Mouse (Mus musculus) stomach, postnatal 0 days (tissue): ENCODE measurements at regions not wholly inside any gene's neighbourhood (a gene's known extent, or its start where the extent isn't known, plus 50 kb on each side); places are given as distances from the start of the nearest gene placed in this dataset.

Experiments
- ATAC-seq: fragments of 200-750 bp; cut with Nextera tagmentation; 2 replicates; pipeline ENCODE4 v1.8.0; 2017; ENCODE audit not compliant: low FRiP score, low TSS enrichment
- DNase-seq: peaks from one replicate; pipeline ENCODE4 v3.0.0-alpha.2; 2016; ENCODE audit warnings: low spot score
- H3K27ac ChIP-seq: fragments of 300-500 bp; sonication (generic); replicated peaks from 2 replicates; pipeline ENCODE4 v1.5.1; 2014; ENCODE audit warnings: mild to moderate bottlenecking, control low read depth
- H3K27me3 ChIP-seq: fragments of 300-500 bp; sonication (generic); 2 replicates; pipeline ENCODE4 v1.6.1; 2014; ENCODE audit warnings: low read length; ENCODE audit not compliant: control insufficient read depth, insufficient read depth
- H3K36me3 ChIP-seq: fragments of 300-500 bp; sonication (generic); 2 replicates; pipeline ENCODE4 v1.6.1; 2014; ENCODE audit warnings: low read length, mixed read lengths; ENCODE audit not compliant: control insufficient read depth, insufficient read depth
- H3K4me1 ChIP-seq: fragments of 300-500 bp; sonication (generic); replicated peaks from 2 replicates; pipeline ENCODE4 v1.6.1; 2014; ENCODE audit warnings: antibody characterized with exemption; ENCODE audit not compliant: control insufficient read depth, insufficient read depth
- H3K4me2 ChIP-seq: fragments of 300-500 bp; sonication (generic); replicated peaks from 2 replicates; pipeline ENCODE4 v1.6.1; 2014; ENCODE audit warnings: low read depth, mild to moderate bottlenecking, control low read depth, moderate library complexity
- H3K4me3 ChIP-seq: fragments of 300-500 bp; sonication (generic); 2 replicates; pipeline ENCODE4 v1.5.1; 2014; ENCODE audit warnings: low read depth, low read length, control low read depth
- H3K9ac ChIP-seq: fragments of 300-500 bp; sonication (generic); 2 replicates; pipeline ENCODE4 v1.6.1; 2014; ENCODE audit warnings: mild to moderate bottlenecking, low read length, control low read depth, mixed read lengths
- H3K9me3 ChIP-seq: fragments of 300-500 bp; sonication (generic); 2 replicates; pipeline ENCODE4 v1.6.1; 2016; ENCODE audit warnings: low read length; ENCODE audit not compliant: control insufficient read depth
- CTCF ChIP-seq: IDR thresholded peaks from 2 replicates; pipeline ENCODE4 v1.5.1; 2016; ENCODE audit warnings: antibody characterized with exemption, low read depth, mild to moderate bottlenecking, moderate library complexity
- EP300 ChIP-seq: optimal IDR thresholded peaks from 2 replicates; pipeline ENCODE3; 2016; ENCODE audit warnings: antibody characterized with exemption
- WGBS: fragments of 180-500 bp; shearing (Covaris S2); extraction: QIAGEN DNeasy Blood & Tissue Kit; methylation state at CpG from one replicate; pipeline ENCODE4 v1.1.7; 2014; 5-methylcytosine and 5-hydroxymethylcytosine counted together

DNA sequence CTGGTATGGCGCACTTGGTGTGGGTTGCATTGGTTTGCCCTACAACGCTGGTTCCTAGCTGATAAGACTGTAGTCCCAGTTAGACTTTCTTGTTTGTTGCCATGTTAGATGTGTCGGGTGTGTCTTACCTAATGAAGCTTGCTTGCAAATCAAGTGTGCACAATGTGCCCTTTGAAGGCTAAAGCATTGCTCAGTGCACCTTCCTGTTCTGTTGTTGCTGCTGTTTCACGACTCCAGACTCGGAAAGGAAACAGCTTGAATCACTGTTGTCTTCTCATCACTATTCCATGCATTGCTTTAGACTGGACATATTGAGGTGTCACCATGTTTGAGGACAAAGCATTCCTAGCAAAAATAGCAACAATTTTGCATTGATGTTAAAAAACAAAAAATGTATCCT lies 185.1 kb upstream of the Gm11146 start:
- TF ChIP-seq CTCF (no peak), EP300 (no peak)
- H3K36me3 ChIP-seq, result no peaks in the 10 kb centered on the region
- H3K9ac ChIP-seq, result no peak overlapping the region
- no peak overlapping the region for H3K4me2 ChIP-seq
- no peak overlapping the region for H3K27ac ChIP-seq
- H3K4me3 ChIP-seq, result no peak overlapping the region
- H3K4me1 ChIP-seq, result no peaks in the 10 kb centered on the region
- no peak for ATAC-seq
- H3K9me3 ChIP-seq, result no peaks in the 10 kb centered on the region
- DNase-seq, result no peak
- WGBS, result 81% methylated on average over 5 of the region's 5 CpGs
- no peaks in the 10 kb centered on the region for H3K27me3 ChIP-seq

GRCm38 (mm10) chr16:77779019-77779418 lies 177.1 kb upstream of the Gm11146 start:
- Histone ChIP-seq H3K36me3 (no peaks in the 10 kb centered on the region), H3K27me3 (no peaks in the 10 kb centered on the region), H3K4me2 (no peak overlapping the region), H3K9me3 (no peaks in the 10 kb centered on the region), H3K9ac (no peak overlapping the region), H3K4me1 (no peaks in the 10 kb centered on the region), H3K27ac (no peak overlapping the region), H3K4me3 (no peak overlapping the region)
- no peak for DNase-seq
- 13% methylated on average over 1 of the region's 1 CpGs for WGBS
- TF ChIP-seq CTCF (no peak), EP300 (no peak)
- no peak for ATAC-seq

DNA sequence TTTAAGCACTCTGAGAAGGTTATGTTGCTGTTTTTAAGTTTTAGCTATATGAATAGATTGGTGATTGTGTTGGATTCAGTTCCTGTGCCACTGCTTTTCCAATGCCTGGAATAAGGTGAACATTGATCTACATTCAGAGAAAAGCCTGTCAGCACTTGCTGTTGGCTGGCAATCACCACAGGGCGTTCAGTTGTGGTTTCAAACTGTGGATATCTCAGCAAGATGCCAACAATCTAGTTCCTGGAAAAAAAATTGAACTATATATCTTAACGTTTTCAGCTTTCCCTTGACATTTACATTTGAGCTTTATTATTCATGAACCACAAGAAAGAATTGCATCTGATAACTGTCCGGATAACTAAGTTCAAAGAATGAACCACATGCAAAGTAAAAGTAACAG lies 170.2 kb upstream of the Gm11146 start:
- Histone ChIP-seq H3K36me3 (no peaks in the 10 kb centered on the region), H3K4me3 (no peak overlapping the region), H3K27me3 (no peaks in the 10 kb centered on the region), H3K4me1 (no peaks in the 10 kb centered on the region), H3K9me3 (no peaks in the 10 kb centered on the region), H3K27ac (no peak overlapping the region), H3K4me2 (no peak overlapping the region), H3K9ac (no peak overlapping the region)
- no peak for DNase-seq
- no peak for ATAC-seq
- TF ChIP-seq CTCF, result no peak
- no peak for TF ChIP-seq EP300
- WGBS, result 59% methylated on average over 3 of the region's 3 CpGs

GRCm38 (mm10) chr16:77760926-77761347 lies 159.0 kb upstream of the Gm11146 start:
- ATAC-seq (no peak), DNase-seq (no peak)
- Histone ChIP-seq H3K36me3 (no peaks in the 10 kb centered on the region), H3K9ac (no peak overlapping the region), H3K27ac (no peak overlapping the region), H3K27me3 (no peaks in the 10 kb centered on the region), H3K4me3 (no peak overlapping the region), H3K9me3 (no peaks in the 10 kb centered on the region), H3K4me1 (no peaks in the 10 kb centered on the region), H3K4me2 (no peak overlapping the region)
- TF ChIP-seq CTCF, result no peak
- TF ChIP-seq EP300, result no peak
- 30% methylated on average over 4 of the region's 4 CpGs for WGBS

- no peaks in the 10 kb centered on the region for H3K9me3 ChIP-seq
- no peaks in the 10 kb centered on the region for H3K36me3 ChIP-seq
- no peaks in the 10 kb centered on the region for H3K27me3 ChIP-seq
- H3K4me1 ChIP-seq, result no peaks in the 10 kb centered on the region
- H3K9ac ChIP-seq, result no peak overlapping the region
- H3K4me3 ChIP-seq, result no peak overlapping the region
- ATAC-seq (no peak), DNase-seq (no peak)
- TF ChIP-seq EP300 (no peak), CTCF (no peak)
- no peak overlapping the region for H3K27ac ChIP-seq
- no peak overlapping the region for H3K4me2 ChIP-seq
- 53% methylated on average over 4 of the region's 4 CpGs for WGBS
Observed at GRCm38 (mm10) chr16:77760479-77760878, 158.6 kb upstream of the Gm11146 start.

GRCm38 (mm10) chr16:77759997-77760396 lies 158.1 kb upstream of the Gm11146 start:
- H3K27ac ChIP-seq, result no peak overlapping the region
- no peak overlapping the region for H3K9ac ChIP-seq
- no peaks in the 10 kb centered on the region for H3K36me3 ChIP-seq
- WGBS, result 46% methylated on average over 10 of the region's 10 CpGs
- ATAC-seq (no peak), DNase-seq (no peak)
- H3K9me3 ChIP-seq, result no peaks in the 10 kb centered on the region
- no peak overlapping the region for H3K4me2 ChIP-seq
- no peak overlapping the region for H3K4me3 ChIP-seq
- H3K4me1 ChIP-seq, result no peaks in the 10 kb centered on the region
- TF ChIP-seq CTCF, result no peak
- no peak for TF ChIP-seq EP300
- no peaks in the 10 kb centered on the region for H3K27me3 ChIP-seq
